Mouse (Mus musculus) forebrain, embryonic 14.5 days (tissue): Measurements from ENCODE around the gene Olfm2. TPM values are rescaled to one million over a fixed set of nuclear protein-coding genes. Genes with fewer than 3 reads are reported as not detected.

Experiments
- ATAC-seq: fragments of 200-750 bp; cut with Nextera tagmentation; 2 replicates; pipeline ENCODE4 v1.8.0; 2017; ENCODE audit warnings: mild to moderate bottlenecking, moderate library complexity
- DNase-seq: peaks from one replicate; pipeline ENCODE4 v3.0.0-alpha.2; 2015; ENCODE audit warnings: low spot score
- H3K27ac ChIP-seq: fragments of 300-500 bp; sonication (generic); 2 replicates; pipeline ENCODE4 v1.5.1; 2014; ENCODE audit warnings: low read depth, mild to moderate bottlenecking, control low read depth, low read length, moderate library complexity
- H3K27me3 ChIP-seq: fragments of 300-500 bp; sonication (generic); replicated peaks from 2 replicates; pipeline ENCODE4 v1.6.1; 2014; ENCODE audit warnings: low read length, control low read depth, mixed read lengths; ENCODE audit not compliant: control insufficient read depth, insufficient read depth
- H3K36me3 ChIP-seq: fragments of 300-500 bp; sonication (generic); 2 replicates; pipeline ENCODE4 v1.6.1; 2014; ENCODE audit warnings: low read length, control low read depth; ENCODE audit not compliant: control insufficient read depth, insufficient read depth
- H3K4me1 ChIP-seq: fragments of 300-500 bp; sonication (generic); 2 replicates; pipeline ENCODE4 v1.6.1; 2014; ENCODE audit warnings: antibody characterized with exemption, low read length, control low read depth; ENCODE audit not compliant: control insufficient read depth, insufficient read depth
- H3K4me2 ChIP-seq: fragments of 300-500 bp; sonication (generic); 2 replicates; pipeline ENCODE4 v1.6.1; 2014; ENCODE audit warnings: mild to moderate bottlenecking, control low read depth, low read length
- H3K4me3 ChIP-seq: fragments of 300-500 bp; sonication (generic); 2 replicates; pipeline ENCODE4 v1.5.1; 2014; ENCODE audit warnings: low read depth, low read length, control low read depth
- H3K9ac ChIP-seq: fragments of 300-500 bp; sonication (generic); 2 replicates; pipeline ENCODE4 v1.6.1; 2014; ENCODE audit warnings: mild to moderate bottlenecking, low read length, control low read depth, moderate library complexity
- H3K9me3 ChIP-seq: fragments of 300-500 bp; sonication (generic); replicated peaks from 2 replicates; pipeline ENCODE4 v1.6.1; 2016; ENCODE audit warnings: low read length, control low read depth, mixed read lengths; ENCODE audit not compliant: control insufficient read depth
- WGBS: fragments of 180-500 bp; shearing (Covaris S2); extraction: QIAGEN DNeasy Blood & Tissue Kit; methylation state at CpG from one replicate; pipeline ENCODE4 v1.1.7; 2014; 5-methylcytosine and 5-hydroxymethylcytosine counted together
- polyA plus RNA-seq: library from polyadenylated mRNA; unstranded; fragments of >200 nt; fragmentation: Nextera tagmentation; extraction: Ambion mirVana; gene quantifications from 2 replicates; pipeline ENCODE4 v1.2.1, GENCODE M21; 2014

Gene Olfm2
- polyA plus RNA-seq, 1 experiment from 2014 or later = 88.7 TPM

GRCm38 (mm10) chr9:20715332-20715731 is 30.8 kb downstream of the Olfm2 start:
- 75% methylated on average over 7 of the region's 7 CpGs for WGBS
- Histone ChIP-seq H3K9ac (no peak overlapping the region), H3K27ac (no peak overlapping the region), H3K27me3 (no peaks in the 10 kb centered on the region), H3K36me3 (no peaks in the 10 kb centered on the region), H3K9me3 (no peaks in the 10 kb centered on the region), H3K4me2 (no peak overlapping the region), H3K4me3 (no peak overlapping the region), H3K4me1 (peaks cover 3% of the 10 kb centered on the region; the same call in 1 of the 2 replicates)
- DNase-seq = no peak
- ATAC-seq = no peak

DNA sequence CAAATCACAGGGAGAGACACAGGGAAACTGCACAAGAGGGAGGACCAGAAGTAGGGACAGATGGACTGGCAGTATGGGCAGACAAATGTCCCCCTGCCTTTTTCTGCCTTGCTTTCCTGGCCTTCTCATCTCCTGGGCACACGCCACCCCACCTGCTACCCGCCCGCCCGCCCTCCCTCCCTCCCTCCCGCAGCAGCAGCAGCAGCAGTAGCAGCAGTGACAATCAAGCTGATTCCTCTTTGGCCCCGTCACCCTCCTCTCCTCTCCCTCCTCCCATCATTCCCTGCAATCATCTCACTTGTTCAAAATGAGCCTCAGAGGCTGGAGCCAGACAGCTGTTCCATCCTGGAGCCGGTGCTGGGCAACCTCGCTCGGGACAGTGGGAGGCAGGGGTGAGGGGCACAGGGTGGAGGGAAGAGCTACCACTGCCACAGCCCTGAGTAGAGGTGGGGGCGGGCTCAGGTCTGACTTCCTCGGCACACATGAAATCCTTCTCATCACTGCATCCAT is 32.6 kb downstream of the Olfm2 start:
- no peak overlapping the region for H3K4me2 ChIP-seq
- DNase-seq (peak; percentile 76), ATAC-seq (peak; percentile 87)
- H3K27me3 ChIP-seq = no peaks in the 10 kb centered on the region
- H3K9me3 ChIP-seq = no peaks in the 10 kb centered on the region
- no peaks in the 10 kb centered on the region for H3K36me3 ChIP-seq
- H3K4me1 ChIP-seq = peaks cover 3% of the 10 kb centered on the region; the same call in 1 of the 2 replicates
- 27% methylated on average over 11 of the region's 11 CpGs for whole genome bisulfite sequencing
- H3K4me3 ChIP-seq = no peak overlapping the region
- H3K27ac ChIP-seq = peak overlapping the region; percentile 88
- peak overlapping the region; percentile 46; the same call in 1 of the 2 replicates for H3K9ac ChIP-seq

- 56% methylated on average over 5 of the region's 5 CpGs for WGBS
- Histone ChIP-seq H3K4me3 (no peak overlapping the region), H3K4me2 (no peak overlapping the region), H3K4me1 (peaks cover 3% of the 10 kb centered on the region; the same call in 1 of the 2 replicates), H3K27me3 (no peaks in the 10 kb centered on the region), H3K36me3 (no peaks in the 10 kb centered on the region), H3K9ac (peak overlapping the region; percentile 46; the same call in 1 of the 2 replicates), H3K9me3 (no peaks in the 10 kb centered on the region), H3K27ac (peak overlapping the region; percentile 88)
- no peak for DNase-seq
- peak; percentile 64 for ATAC-seq
These were observed 33.1 kb downstream of the Olfm2 start for GRCm38 (mm10) chr9:20712934-20713477.

- no peak for ATAC-seq
- H3K4me3 ChIP-seq = no peak overlapping the region
These were observed 35.7 kb downstream of the Olfm2 start for GRCm38 (mm10) chr9:20710471-20710870.

GRCm38 (mm10) chr9:20705981-20706380 is 40.2 kb downstream of the Olfm2 start:
- H3K27me3 ChIP-seq = no peaks in the 10 kb centered on the region
- H3K27ac ChIP-seq = no peak overlapping the region
- ATAC-seq (no peak), DNase-seq (no peak)
- H3K4me1 ChIP-seq = peaks cover 3% of the 10 kb centered on the region
- no peak overlapping the region for H3K4me3 ChIP-seq
- 51% methylated on average over 4 of the region's 4 CpGs for WGBS
- H3K9ac ChIP-seq = no peak overlapping the region
- no peak overlapping the region for H3K4me2 ChIP-seq
- H3K9me3 ChIP-seq = no peaks in the 10 kb centered on the region
- no peaks in the 10 kb centered on the region for H3K36me3 ChIP-seq

More at GRCm38 (mm10) chr9:20710471-20710870, 35.7 kb downstream of the Olfm2 start:
- Histone ChIP-seq H3K27ac (no peak overlapping the region), H3K4me1 (peaks cover 3% of the 10 kb centered on the region; the same call in 1 of the 2 replicates), H3K27me3 (no peaks in the 10 kb centered on the region), H3K4me2 (no peak overlapping the region), H3K9me3 (no peaks in the 10 kb centered on the region), H3K36me3 (no peaks in the 10 kb centered on the region), H3K9ac (no peak overlapping the region)
- no peak for DNase-seq
- WGBS = 84% methylated on average over 3 of the region's 3 CpGs

DNA sequence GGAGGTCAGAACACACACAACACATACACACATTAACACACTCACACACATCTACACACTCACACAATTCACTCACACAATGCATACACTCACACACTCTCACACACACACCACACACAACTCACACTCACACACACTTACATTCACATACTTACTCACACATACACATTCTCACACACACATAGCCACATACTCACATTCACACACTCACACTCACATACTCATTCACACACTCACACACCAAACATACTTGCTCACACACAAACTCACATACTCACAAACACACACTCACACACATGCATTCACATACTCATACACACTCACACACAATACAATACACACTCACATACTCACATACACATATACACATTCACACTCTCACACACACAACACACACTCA is 40.7 kb downstream of the Olfm2 start:
- Histone ChIP-seq H3K9ac (no peak overlapping the region), H3K4me1 (peaks cover 3% of the 10 kb centered on the region), H3K36me3 (no peaks in the 10 kb centered on the region), H3K9me3 (no peaks in the 10 kb centered on the region), H3K4me2 (no peak overlapping the region), H3K4me3 (no peak overlapping the region), H3K27me3 (no peaks in the 10 kb centered on the region), H3K27ac (no peak overlapping the region; the same call in 1 of the 2 replicates)
- DNase-seq = no peak
- no peak for ATAC-seq

DNA sequence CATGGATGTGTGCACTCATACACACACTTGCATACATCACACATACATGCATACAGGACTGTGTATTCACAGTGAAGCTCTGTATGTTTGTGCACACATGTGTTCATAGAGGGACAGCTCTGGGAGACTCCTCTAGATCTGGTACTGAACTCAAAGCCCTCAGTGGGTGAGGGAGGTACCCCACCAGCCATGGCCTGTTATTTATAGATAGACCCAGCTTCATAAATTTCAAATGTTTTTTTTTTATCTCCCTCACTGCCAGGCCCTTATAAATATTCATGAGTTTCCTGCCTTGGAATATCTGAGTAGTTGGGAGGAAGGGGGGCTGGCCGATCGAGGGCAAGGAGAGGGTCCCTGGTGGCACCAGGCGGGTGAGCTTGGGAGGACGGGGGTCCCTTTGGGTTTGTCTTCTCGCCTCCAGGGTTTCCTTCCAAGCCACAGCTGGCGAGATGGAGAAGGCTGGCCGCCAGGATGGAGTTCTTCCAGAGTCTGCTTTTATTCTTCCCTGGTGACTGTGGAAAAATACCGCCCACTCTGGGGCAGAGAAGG is 42.2 kb downstream of the Olfm2 start:
- H3K4me2 ChIP-seq = no peak overlapping the region
- DNase-seq = peak; percentile 67
- no peaks in the 10 kb centered on the region for H3K27me3 ChIP-seq
- no peak overlapping the region for H3K4me3 ChIP-seq
- no peaks in the 10 kb centered on the region for H3K36me3 ChIP-seq
- no peak overlapping the region for H3K9ac ChIP-seq
- peak overlapping the region; percentile 75 for H3K27ac ChIP-seq
- H3K9me3 ChIP-seq = no peaks in the 10 kb centered on the region
- 38% methylated on average over 8 of the region's 8 CpGs for WGBS
- peak; percentile 80 for ATAC-seq
- peaks cover 3% of the 10 kb centered on the region for H3K4me1 ChIP-seq

- peaks cover 17% of the 10 kb centered on the region for H3K4me1 ChIP-seq
- H3K27me3 ChIP-seq = no peaks in the 10 kb centered on the region
- ATAC-seq (peak; percentile 42), DNase-seq (peak; percentile 56)
- H3K9me3 ChIP-seq = no peaks in the 10 kb centered on the region
- no peaks in the 10 kb centered on the region for H3K36me3 ChIP-seq
- no peak overlapping the region for H3K4me3 ChIP-seq
- H3K27ac ChIP-seq = peak overlapping the region; percentile 58; the same call in 1 of the 2 replicates
- no peak overlapping the region for H3K9ac ChIP-seq
- H3K4me2 ChIP-seq = no peak overlapping the region
- 9% methylated on average over 8 of the region's 8 CpGs for WGBS
These were observed 48.7 kb downstream of the Olfm2 start for GRCm38 (mm10) chr9:20697466-20697865.

GRCm38 (mm10) chr9:20696107-20696712 is 49.9 kb downstream of the Olfm2 start:
- H3K4me3 ChIP-seq = no peak overlapping the region
- WGBS = 41% methylated on average over 5 of the region's 5 CpGs
- H3K9me3 ChIP-seq = no peaks in the 10 kb centered on the region
- DNase-seq = peak; percentile 47
- peak; percentile 63 for ATAC-seq
- H3K4me2 ChIP-seq = no peak overlapping the region
- peaks cover 17% of the 10 kb centered on the region for H3K4me1 ChIP-seq
- no peaks in the 10 kb centered on the region for H3K27me3 ChIP-seq
- H3K27ac ChIP-seq = no peak overlapping the region
- H3K9ac ChIP-seq = no peak overlapping the region
- H3K36me3 ChIP-seq = no peaks in the 10 kb centered on the region
